Mouse (Mus musculus): Measurements from ENCODE around the gene Tmem258.

Tmem258 gene

DNA sequence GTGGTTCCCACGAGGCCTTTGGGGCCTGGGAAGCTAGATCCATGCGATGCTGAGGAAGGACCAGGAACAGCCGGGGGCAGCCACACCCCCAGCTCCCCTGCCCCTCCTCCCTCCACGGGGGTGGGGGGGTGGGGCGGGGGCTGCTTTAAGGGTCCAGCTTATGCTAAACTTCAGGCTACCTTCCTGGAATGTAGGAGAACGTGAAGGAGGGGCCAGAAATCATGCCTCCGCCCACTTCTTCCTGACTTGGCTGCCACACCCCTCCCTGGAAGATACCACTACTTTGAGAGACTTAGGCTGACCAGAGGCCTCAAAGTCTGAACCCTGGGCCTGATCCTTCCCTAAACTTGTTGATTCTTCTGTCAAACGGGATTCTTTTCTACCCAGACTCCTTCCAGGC, 18.8 kb downstream of the Tmem258 start:
- peak; percentile 15 for DNase-seq (ENCODE audit: low read depth, low spot score)

DNA sequence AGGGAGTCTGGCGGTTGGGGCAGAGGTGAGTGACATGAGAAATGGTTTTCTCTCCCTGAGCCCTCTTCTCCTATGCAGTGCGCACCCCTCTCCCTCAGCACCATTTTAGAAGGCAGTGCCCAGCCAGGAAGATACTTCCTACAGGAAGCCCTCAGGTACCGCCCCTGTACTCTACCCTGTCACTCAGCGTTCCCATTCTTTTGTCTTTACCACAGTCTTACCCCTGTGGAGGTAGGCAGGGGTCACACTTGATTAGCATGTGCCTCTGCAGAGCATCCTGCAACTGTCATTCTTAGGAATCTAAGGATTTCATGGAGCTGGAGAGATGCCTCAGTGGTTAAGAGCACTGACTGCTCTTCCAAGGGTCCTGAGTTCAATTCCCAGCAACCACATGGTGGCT, 19.7 kb downstream of the Tmem258 start:
- no peak for DNase-seq (ENCODE audit: low read depth, low spot score)

DNA sequence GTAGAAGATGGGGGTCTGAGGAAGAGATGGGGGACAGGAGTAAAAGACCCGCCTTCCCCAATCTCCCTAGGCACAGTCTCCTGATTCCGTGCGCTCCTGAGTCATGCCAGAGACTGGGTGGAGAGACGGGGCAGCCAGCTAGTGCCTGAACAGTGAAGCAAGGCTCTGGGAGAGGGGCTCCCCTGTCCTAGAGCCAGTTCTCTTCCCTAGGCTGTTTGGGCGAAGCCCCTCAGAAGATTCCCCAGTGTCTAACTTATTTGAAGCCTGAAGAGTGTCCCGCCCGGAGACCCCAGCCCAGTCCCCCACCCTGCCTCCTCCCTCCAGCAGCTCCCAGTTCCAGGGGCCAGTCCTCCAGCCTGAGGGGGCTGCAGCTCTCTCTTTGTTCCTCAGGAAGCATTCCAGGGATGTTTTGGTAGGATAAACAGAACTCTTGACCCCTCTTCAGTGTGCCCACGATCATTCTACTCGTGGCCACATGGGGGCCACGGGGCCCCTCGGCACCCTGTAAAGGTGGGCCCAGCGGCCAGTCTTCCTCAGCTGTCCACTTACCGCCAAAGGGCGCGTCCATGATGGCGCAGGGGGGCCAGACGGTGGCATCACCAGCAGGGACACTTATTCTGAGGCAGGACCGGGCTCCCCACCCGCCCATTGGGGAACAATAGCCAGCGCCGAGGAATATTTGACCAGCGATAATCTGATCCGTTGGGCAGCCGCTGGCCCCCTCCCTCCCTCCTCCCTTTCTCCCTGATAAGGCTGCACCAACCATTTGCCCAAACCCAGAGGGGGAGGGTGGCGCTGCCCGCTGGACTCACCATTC, 21.0 kb downstream of the Tmem258 start:
- DNase-seq (ENCODE audit: low read depth, low spot score), result no peak

DNA sequence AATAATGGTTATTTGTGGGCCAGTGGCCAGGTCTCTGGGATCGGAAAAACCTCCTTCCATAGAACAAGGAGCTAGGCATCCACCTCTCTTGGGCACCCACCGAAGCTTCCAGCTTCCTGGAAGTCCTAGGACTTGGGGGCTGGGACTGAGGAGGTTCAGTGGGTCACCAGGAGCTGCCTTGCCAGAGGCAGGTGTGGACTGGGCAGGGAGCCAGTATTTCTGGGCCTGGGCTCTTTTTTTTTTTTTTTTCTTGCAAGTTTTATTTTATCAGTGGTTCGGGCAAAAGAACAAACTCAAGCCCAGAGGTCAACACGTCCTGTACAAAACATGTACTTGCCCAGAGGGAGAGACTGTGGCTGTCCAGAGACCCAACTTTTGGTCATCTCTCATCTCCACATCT, 22.0 kb downstream of the Tmem258 start:
- no peak for DNase-seq (ENCODE audit: low read depth, low spot score)

DNA sequence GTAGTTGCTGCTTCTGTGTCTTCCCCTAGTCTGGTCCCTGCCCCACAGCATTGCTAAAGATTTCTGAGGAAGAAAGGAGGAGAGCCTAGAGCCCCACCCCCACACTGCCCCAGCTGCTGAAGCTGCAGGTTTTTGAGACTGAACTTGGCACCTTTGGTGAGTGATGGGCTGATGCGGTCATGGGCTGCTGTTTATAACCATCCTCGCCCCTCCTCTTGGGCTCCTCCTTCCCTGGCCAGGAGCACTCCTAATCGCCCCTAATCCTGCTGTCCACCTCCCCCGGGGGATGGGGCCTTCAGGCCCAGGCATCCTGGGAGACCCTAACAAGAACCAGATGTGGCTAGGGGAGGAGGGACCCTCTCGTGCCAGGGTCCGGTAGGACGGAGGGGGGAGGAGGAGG, 27.2 kb downstream of the Tmem258 start:
- no peak for DNase-seq (ENCODE audit: low read depth, low spot score)

DNA sequence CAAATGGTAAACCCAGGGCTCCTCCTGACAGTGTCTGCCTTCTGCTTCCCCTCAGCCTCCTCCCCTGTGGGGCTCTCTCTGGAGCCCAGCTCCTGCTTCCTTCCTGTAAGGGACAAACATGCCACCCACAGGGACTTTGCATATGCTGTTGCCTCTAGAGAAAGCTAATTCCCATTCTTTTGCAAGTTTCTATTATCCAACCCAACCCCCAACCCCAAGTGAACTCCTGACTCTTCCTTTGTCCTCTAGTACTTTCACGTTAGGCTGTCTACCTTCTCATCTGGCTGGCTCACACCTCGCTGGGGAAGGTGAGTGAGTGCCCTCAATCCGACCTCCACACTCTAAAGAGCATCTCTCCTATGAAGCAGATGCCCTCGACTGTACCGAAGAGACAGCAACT, 28.1 kb downstream of the Tmem258 start:
- DNase-seq (ENCODE audit: low read depth, low spot score), result no peak

DNA sequence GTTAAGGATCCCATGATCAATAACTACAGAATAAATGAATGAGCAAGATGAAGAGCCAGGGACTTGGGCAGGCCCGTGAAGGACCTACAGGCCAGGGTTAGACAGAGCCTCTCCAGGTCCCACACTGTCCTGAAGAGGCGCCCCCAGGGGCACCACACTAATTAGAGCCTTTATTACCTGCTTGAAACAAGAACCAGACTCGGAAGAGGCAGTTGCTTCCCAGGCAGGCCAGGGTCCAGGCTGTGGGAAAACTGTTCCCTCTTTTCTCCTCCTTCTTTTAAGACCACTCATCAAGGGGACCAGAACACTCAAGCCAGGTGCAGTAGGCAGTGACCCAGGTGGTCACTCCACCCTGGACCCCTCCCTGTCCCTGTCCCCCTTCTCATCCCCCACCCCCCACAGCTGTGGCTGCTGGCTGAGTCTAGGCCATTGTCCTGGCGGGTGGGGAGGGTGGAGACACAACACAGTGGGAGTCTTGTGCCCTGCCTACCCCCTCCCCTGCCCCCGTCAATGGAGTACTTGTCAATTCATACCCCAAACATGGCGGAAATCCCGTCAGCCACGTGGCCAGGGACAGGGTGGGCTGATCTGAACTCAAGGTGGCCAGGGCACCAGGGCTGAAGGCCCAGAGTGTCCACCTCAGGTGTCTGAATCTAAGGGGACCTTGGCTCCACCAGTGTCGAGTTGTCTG, 28.7 kb downstream of the Tmem258 start:
- no peak for DNase-seq (ENCODE audit: low read depth, low spot score)

DNA sequence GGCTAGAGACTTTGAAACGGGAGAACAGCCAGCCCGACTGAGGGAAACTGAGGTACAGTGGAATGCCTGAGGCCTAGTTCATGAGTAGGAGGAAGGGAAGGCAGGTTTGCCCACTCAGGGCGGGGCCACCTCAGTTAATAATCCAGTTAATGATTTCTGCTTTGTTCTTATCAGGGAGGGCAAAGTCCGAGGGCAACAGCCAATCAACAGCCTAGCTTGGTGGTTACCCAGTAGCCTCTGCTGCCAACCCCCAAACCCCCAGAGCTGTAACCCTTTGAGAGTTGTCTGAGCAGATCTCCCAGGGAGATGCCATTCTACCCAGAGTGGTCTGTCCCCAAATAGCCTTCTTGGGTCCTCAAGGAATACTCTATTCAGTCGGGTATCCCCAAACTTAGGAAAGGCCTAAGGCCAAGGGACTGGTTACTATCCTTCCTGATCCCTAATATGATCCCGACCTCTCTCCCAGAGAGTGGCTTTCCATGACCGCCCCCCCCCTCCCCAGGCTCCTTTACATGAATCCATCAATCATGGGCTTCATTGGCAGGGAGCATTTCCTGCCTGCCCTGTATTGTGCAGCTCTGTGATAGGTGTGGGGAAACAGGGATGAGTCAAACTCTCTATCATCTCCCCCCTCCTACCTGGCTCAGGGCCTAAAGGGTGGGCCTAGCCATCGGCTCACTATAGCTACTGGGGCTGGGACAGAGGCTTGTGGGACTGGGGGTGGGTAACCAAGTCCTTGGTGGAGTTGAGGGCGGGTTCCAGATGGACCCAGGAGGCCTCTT, 32.2 kb downstream of the Tmem258 start:
- DNase-seq (ENCODE audit: low read depth, low spot score), result peak; percentile 20

DNA sequence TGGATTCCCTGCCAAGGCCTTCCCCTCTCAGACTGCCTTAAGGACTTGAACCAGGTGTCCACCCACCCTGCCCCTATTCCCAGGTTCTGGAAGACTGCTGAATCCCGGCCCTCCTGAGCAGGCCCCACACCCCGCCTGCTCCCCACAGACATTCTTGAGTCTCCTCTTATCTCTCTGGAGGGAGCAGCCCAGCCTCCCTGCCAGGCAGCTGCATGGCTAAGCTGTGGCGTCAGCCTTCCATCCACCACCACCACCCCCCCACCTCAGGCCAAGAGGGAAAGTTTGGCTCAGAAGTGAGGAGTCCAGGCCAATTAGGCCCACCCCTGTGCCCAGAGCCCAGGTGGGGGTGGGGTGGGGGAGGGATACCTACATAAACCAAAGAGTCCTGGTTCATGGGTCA, 34.7 kb downstream of the Tmem258 start:
- no peak for DNase-seq (ENCODE audit: low read depth, low spot score)

DNA sequence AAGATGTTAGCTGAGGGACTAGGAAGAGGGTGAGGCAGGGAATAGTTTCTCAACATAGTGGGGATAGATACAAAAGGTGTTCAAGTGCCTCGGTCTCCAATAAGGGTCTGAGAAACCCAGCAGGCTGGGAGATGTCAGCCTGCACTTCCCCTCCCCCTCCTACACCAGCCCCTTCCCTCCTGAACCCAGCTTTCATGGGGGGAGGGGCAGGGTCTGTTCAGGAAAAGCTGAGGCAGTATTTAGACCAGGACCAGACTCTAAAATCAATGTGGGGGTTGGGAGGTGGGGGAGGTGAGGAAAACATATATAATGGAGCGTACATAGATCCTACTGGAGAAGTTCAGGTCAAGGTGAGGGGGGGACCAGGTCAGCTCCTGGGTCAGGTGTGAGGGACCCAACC, 35.6 kb downstream of the Tmem258 start:
- DNase-seq (ENCODE audit: low read depth, low spot score), result no peak

DNA sequence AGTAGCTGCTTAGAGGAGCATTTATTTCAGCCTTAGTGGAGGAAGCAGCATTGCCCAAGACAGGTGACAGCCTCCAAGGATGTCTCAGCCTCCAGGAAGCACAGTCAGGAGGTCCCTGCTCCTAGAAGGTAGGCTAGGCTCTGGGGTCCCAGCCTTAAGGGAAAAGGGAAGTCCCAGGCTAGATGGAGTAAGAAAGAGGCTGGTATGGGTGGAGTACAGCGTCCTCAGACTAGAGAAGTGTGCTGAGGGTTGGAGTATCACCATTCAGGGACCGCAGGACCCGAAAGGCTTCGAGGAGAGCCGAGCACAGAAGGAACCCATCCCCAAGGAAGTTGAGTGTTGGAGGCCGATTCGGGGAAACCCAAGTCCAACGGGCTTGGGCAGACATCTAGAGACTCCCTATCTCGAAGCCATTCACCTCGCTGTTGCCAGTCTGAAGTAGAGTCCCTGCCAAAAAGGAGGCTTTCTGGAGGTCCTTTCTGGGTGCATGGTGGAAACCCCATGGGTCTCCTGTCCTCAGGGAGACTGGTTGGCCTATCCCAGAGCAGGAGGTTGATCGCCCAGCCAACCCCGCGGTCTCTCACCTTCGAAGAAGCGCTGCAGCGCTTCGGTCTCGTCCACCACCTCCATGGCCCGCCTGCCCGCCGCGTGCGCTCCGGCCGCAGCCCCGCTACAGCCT, 36.3 kb downstream of the Tmem258 start:
- DNase-seq (ENCODE audit: low read depth, low spot score), result no peak

DNA sequence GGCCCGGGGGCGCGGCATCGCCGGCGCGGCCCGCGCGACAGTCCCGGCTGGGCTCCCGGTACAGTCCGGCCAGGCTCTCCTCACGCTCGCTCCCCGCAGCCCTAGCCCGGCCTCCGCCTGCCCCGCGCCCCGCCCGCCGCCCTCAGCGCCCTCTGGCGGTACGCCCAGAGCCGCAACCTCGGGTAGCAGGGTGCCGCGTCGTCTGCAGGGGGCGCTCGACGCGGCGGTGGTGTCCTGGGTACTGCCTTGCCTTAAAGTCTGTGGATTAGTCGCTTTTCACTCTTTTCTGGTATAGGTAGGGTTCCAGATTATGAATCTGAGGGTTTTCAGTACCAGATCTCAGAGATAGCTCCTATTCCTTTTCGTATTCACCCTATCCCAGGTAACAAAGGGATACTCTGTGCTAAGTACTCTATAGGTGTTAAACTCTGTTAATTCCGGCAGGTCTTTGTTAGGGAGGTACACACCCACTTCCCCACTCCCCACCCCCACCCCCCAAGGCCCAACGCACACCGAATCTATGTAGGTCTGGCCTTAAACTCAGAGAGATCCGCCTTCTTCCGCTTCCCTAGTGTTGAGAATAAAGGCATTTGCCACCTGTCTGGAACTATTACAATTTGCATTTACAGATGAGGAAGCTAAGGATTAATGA, 37.0 kb downstream of the Tmem258 start, which contains the start of gene Myrf:
Gene Myrf, minus strand, starts transcription at position 95 of the 652 bp plus-strand sequence.
- DNase-seq (ENCODE audit: low read depth, low spot score), result no peak

DNA sequence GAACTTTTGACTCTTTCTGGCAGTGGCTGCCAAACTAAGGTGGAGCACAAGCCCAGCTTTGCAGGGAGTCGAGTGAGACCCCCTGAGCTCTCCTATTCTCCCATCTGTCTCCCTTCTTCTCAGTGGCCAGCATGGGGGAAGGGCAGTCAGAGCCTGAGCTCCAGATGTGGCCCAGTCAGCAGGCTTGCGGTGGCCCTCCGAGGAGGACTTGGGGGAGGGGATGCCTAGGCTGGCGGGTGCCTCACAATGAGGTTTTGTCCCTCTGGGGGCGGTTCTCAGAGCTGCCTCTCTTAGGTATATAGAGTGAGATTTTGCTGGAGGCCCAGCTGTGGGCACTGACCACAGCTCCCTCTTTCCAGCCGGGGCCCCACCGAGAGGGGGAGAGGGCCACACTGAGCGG, 39.1 kb downstream of the Tmem258 start:
- DNase-seq (ENCODE audit: low read depth, low spot score), result no peak

DNA sequence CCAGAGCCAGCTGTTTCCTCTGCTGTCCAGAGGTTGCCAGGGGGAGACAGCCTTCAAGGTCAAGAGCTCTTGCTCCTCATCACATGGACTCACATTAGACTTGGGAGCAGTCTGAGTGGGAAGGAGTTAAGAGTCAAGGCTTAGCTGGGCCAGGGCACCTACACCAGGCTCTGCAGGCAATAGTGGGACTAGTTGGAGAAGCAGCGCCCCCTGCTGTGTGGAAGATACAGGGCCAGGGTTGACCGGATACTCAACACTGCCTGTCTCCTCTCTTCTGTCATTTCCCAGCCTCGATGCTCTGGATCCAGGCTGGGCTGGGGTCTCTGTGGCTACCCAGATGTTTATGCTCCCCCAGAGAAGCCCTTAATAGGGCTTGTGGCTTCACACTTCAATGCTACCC, 40.4 kb downstream of the Tmem258 start:
- peak; percentile 70 for DNase-seq (ENCODE audit: low read depth, low spot score)

DNA sequence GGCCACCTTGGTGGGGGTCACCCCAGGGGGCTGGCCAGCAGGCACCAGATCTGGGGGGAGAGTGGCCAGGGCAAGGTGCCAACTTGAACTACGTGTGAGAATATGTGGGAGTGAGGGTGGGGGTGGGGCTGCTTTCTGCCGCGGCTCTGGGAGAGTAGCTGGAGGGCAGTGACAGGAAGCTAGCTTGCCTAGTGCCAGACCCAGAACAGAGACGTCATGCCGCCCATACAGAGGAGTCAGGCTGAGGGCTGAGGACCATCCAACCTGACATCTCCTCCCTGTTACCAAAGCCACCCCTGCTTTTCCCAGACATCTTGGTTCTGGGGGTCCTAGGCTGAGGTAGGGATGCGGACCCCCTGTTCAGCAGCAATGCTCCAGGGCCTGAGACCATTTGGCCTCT, 43.4 kb downstream of the Tmem258 start:
- DNase-seq (ENCODE audit: low read depth, low spot score), result no peak

DNA sequence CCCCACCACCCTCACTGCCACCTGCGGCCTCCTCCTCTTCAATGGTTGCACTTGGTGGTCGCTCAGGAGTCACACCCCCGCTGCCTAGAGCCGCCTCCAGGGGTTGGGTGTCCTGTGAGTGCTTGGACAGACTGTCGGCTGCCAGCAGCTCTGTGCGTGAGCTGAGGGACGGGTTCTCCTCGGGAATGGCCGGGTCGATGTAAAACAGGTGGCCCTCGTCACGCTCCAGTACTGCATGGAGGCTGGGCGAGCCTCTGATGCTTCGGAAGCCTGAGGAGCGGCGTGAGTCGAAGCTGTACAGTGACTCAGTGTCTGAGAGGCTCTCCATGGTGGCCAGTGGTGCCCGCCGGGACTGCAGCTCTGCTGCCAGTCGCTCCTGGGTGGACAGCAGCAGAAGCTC, 44.3 kb downstream of the Tmem258 start:
- DNase-seq (ENCODE audit: low read depth, low spot score), result no peak
